Mouse (Mus musculus) MEL (cell line): ENCODE data around the gene Erc2.

ENCODE experiments used
- BHLHE40 ChIP-seq: IDR thresholded peaks from 2 replicates; pipeline ENCODE4 v1.6.1; 2012; ENCODE audit warnings: low read depth, mild to moderate bottlenecking, inconsistent platforms, low read length, improper control_type of control experiment, borderline replicate concordance
- CHD1 ChIP-seq: IDR thresholded peaks from 2 replicates; pipeline ENCODE4 v1.6.1; 2012; ENCODE audit warnings: low read depth, mild to moderate bottlenecking, inconsistent platforms, low read length, improper control_type of control experiment
- CHD2 ChIP-seq: IDR thresholded peaks from 2 replicates; pipeline ENCODE4 v1.6.1; 2011; ENCODE audit warnings: low read length, improper control_type of control experiment
- CTCF ChIP-seq, 3 experiments: IDR thresholded peaks in 2 of 3; conservative IDR thresholded peaks in 1 of 3; 2 replicates each; pipeline ENCODE4 v1.5.1; 2011 to 2012; ENCODE audit warnings: low read length in 3 of 3, low read depth in 2 of 3, mild to moderate bottlenecking in 2 of 3, improper control_type of control experiment in 1 of 3, inconsistent platforms in 1 of 3, mixed read lengths in 1 of 3, moderate library complexity in 1 of 3; ENCODE audit not compliant: control insufficient read depth in 1 of 3, insufficient read depth in 1 of 3, poor library complexity in 1 of 3, severe bottlenecking in 1 of 3
- HCFC1 ChIP-seq: IDR thresholded peaks from 2 replicates; pipeline ENCODE4 v1.6.1; 2012; ENCODE audit warnings: low read depth, mild to moderate bottlenecking, inconsistent platforms, low read length, improper control_type of control experiment, moderate library complexity
- MAFK ChIP-seq: IDR thresholded peaks from 2 replicates; pipeline ENCODE4 v1.6.1; 2011; ENCODE audit warnings: low read depth, mild to moderate bottlenecking, low read length, improper control_type of control experiment, borderline replicate concordance
- MAX ChIP-seq: IDR thresholded peaks from 2 replicates; pipeline ENCODE4 v1.6.1; 2011; ENCODE audit warnings: low read length, improper control_type of control experiment
- POLR2A ChIP-seq, 2 experiments: IDR thresholded peaks; 2 replicates each; pipeline ENCODE4 v1.6.1; 2011 to 2012; ENCODE audit warnings: low read length in 2 of 2, mild to moderate bottlenecking in 2 of 2, control low read depth in 1 of 2, improper control_type of control experiment in 1 of 2, low read depth in 1 of 2, moderate library complexity in 1 of 2; ENCODE audit not compliant: control insufficient read depth in 1 of 2, insufficient read depth in 1 of 2, poor library complexity in 1 of 2
- POLR2AphosphoS2 ChIP-seq: IDR thresholded peaks from 2 replicates; pipeline ENCODE4 v1.6.1; 2011; ENCODE audit warnings: low read length, improper control_type of control experiment
- POLR2AphosphoS5 ChIP-seq: IDR thresholded peaks from 2 replicates; pipeline ENCODE4 v1.6.1; 2012; ENCODE audit warnings: low read depth, borderline replicate concordance, mild to moderate bottlenecking, inconsistent platforms, low read length, moderate library complexity, mixed read lengths
- RAD21 ChIP-seq: IDR thresholded peaks from 2 replicates; pipeline ENCODE4 v1.6.1; 2011; ENCODE audit warnings: mild to moderate bottlenecking, low read depth, low read length, improper control_type of control experiment
- ZNF384 ChIP-seq: IDR thresholded peaks from 2 replicates; pipeline ENCODE4 v1.6.1; 2012; ENCODE audit warnings: low read depth, mild to moderate bottlenecking, inconsistent platforms, low read length, improper control_type of control experiment

DNA sequence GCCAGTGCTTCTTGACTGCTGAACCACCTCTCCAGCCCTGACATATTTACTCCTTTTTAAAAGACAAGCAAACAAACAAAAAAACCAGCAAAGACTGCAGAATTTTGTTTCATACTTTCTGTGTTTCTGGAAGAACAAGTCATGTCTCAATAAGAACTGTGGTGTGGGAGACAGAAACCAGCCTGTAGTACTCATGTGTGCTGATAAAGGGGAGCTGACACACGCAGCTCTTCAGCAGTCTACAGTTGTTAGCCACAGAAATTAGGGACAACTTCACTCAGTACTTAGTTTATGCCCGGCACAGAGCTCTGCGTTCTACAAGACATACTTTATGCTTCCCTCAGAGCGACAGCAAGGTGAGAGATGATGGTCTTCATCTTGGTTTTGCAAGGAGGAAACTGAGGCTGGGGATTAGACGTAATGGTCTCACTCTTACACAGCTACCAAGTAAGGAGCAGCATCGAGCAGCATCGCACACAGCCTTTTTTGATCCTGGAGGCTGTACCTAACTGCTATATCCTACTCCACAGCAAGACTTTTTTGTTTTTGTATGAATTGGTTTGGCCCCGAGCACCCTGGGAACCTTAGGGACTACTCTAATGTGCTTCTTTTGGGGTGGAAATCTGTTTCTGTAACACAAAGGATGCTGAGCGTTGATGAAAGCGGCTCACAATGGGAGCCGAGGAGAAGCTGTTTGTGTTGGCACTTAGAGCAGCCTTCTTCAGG is 435.1 kb downstream of the Erc2 start:
- no peak for TF ChIP-seq CTCF (IDR thresholded peaks at IDR 0.05 in 2 of 3, conservative IDR thresholded peaks at IDR 0.05 in 1 of 3; ENCODE audit: control insufficient read depth in 1 of 3, insufficient read depth in 1 of 3, low read depth in 2 of 3, low read length in 3 of 3, poor library complexity in 1 of 3, severe bottlenecking in 1 of 3)
- no peak for TF ChIP-seq POLR2AphosphoS2
- TF ChIP-seq POLR2AphosphoS5 = no peak
- TF ChIP-seq MAX = no peak
- no peak for TF ChIP-seq HCFC1
- TF ChIP-seq POLR2A (IDR thresholded peaks at IDR 0.05; ENCODE audit: control insufficient read depth in 1 of 2, insufficient read depth in 1 of 2, low read depth in 1 of 2, low read length in 2 of 2, poor library complexity in 1 of 2) = no peak
- no peak for TF ChIP-seq RAD21
- no peak for TF ChIP-seq ZNF384
- TF ChIP-seq MAFK = no peak
- no peak for TF ChIP-seq CHD1
- no peak for TF ChIP-seq BHLHE40
- no peak for TF ChIP-seq CHD2
